Mouse (Mus musculus): ENCODE measurements around the gene Slc4a1ap. TPM values are rescaled to one million over a fixed set of nuclear protein-coding genes. Genes with fewer than 3 reads are reported as not detected.
"Not testable (repeated sequence)": the region's sequence is repeated elsewhere in the genome, so short reads cannot be mapped to it uniquely, and the experiment has no call there.

The Slc4a1ap gene
- total and polyA plus RNA-seq, 3 experiments: 25.7 to 41.1 (median 27.9) TPM

GRCm38 (mm10) chr5:31588016-31588415 is 61.2 kb downstream of the Slc4a1ap start:
- Histone ChIP-seq H3K4me1 (ENCODE audit: control insufficient read depth in 1 of 2, insufficient read depth in 2 of 2) (no peaks in the 10 kb centered on the region), H3K4me3 (replicated peaks in 1 of 3; ENCODE audit: low read depth in 2 of 3, low read length in 2 of 3, poor library complexity in 1 of 3) (no peak overlapping the region), H3K9me3 (replicated peaks; ENCODE audit: low read length) (peaks cover 12% of the 10 kb centered on the region), H3K9ac (ENCODE audit: insufficient read depth, low read depth) (no peak overlapping the region), H3K36me3 (replicated peaks in 1 of 2; ENCODE audit: control insufficient read depth in 1 of 2, insufficient read depth in 1 of 2, low read length in 1 of 2) (no peaks in the 10 kb centered on the region), H3K27ac (ENCODE audit: insufficient read depth, low read depth) (no peak overlapping the region), H3K79me2 (replicated peaks; ENCODE audit: control insufficient read depth, extremely low read depth, insufficient read depth, poor library complexity, severe bottlenecking) (no peaks in the 10 kb centered on the region), H3K27me3 (replicated peaks) (no peaks in the 10 kb centered on the region), H3K4me2 (ENCODE audit: insufficient read depth, low read depth, poor library complexity, severe bottlenecking) (no peak overlapping the region)
- dilution Hi-C loops (cut with MboI; ENCODE audit: extremely low pct_ligation_motif_present, extremely low pct_unique_long_range_greater_than_20kb, low sequenced_read_pairs): no loop called here
- DNase-seq (ENCODE audit: extremely low read depth): no peak
- TF ChIP-seq MAFK (IDR thresholded peaks at IDR 0.05; ENCODE audit: insufficient replicate concordance, low read length): no peak
- TF ChIP-seq MAZ (IDR thresholded peaks at IDR 0.05; ENCODE audit: low read depth, low read length): no peak
- TF ChIP-seq ZNF384 (IDR thresholded peaks at IDR 0.05; ENCODE audit: low read depth, low read length): no peak
- TF ChIP-seq JUND (conservative IDR thresholded peaks at IDR 0.05; ENCODE audit: low read depth, low read length): no peak
- in situ Hi-C loops (cut with MboI; ENCODE audit: low pct_ligation_motif_present, low pct_unique_long_range_greater_than_20kb, low sequenced_read_pairs): no loop called here

GRCm38 (mm10) chr5:31588672-31589071 is 61.9 kb downstream of the Slc4a1ap start:
- H3K27me3 ChIP-seq (replicated peaks); H3K4me2 ChIP-seq (ENCODE audit: insufficient read depth, low read depth, poor library complexity, severe bottlenecking); H3K79me2 ChIP-seq (replicated peaks; ENCODE audit: control insufficient read depth, extremely low read depth, insufficient read depth, poor library complexity, severe bottlenecking); DNase-seq (ENCODE audit: extremely low read depth); H3K4me3 ChIP-seq (replicated peaks in 1 of 3; ENCODE audit: low read depth in 2 of 3, low read length in 2 of 3, poor library complexity in 1 of 3); in situ Hi-C loops (cut with MboI; ENCODE audit: low pct_ligation_motif_present, low pct_unique_long_range_greater_than_20kb, low sequenced_read_pairs); H3K9ac ChIP-seq (ENCODE audit: insufficient read depth, low read depth); dilution Hi-C loops (cut with MboI; ENCODE audit: extremely low pct_ligation_motif_present, extremely low pct_unique_long_range_greater_than_20kb, low sequenced_read_pairs); H3K27ac ChIP-seq (ENCODE audit: insufficient read depth, low read depth); H3K4me1 ChIP-seq (ENCODE audit: control insufficient read depth in 1 of 2, insufficient read depth in 2 of 2); H3K36me3 ChIP-seq (replicated peaks in 1 of 2; ENCODE audit: control insufficient read depth in 1 of 2, insufficient read depth in 1 of 2, low read length in 1 of 2): not testable (repeated sequence)
- peaks cover 12% of the 10 kb centered on the region for H3K9me3 ChIP-seq (replicated peaks; ENCODE audit: low read length)
- TF ChIP-seq RAD21 (IDR thresholded peaks at IDR 0.05; ENCODE audit: low read depth, low read length): peak; percentile 23
- TF ChIP-seq CTCF (conservative IDR thresholded peaks at IDR 0.05 in 1 of 2, IDR thresholded peaks at IDR 0.05 in 1 of 2; ENCODE audit: low read depth in 2 of 2, low read length in 2 of 2): peak in 1 of 2 experiments; percentile 40; a peak in 2 of 4 replicates

- H3K27me3 ChIP-seq (replicated peaks): no peaks in the 10 kb centered on the region
- no peaks in the 10 kb centered on the region for H3K79me2 ChIP-seq (replicated peaks; ENCODE audit: control insufficient read depth, extremely low read depth, insufficient read depth, poor library complexity, severe bottlenecking)
- H3K4me2 ChIP-seq (ENCODE audit: insufficient read depth, low read depth, poor library complexity, severe bottlenecking): no peak overlapping the region
- H3K9me3 ChIP-seq (replicated peaks; ENCODE audit: low read length): peaks cover 5% of the 10 kb centered on the region
- H3K4me3 ChIP-seq (replicated peaks in 1 of 3; ENCODE audit: low read depth in 2 of 3, low read length in 2 of 3, poor library complexity in 1 of 3): no peak overlapping the region
- no peak overlapping the region for H3K27ac ChIP-seq (ENCODE audit: insufficient read depth, low read depth)
- H3K36me3 ChIP-seq (replicated peaks in 1 of 2; ENCODE audit: control insufficient read depth in 1 of 2, insufficient read depth in 1 of 2, low read length in 1 of 2): no peaks in the 10 kb centered on the region
- no peak overlapping the region for H3K9ac ChIP-seq (ENCODE audit: insufficient read depth, low read depth)
- dilution Hi-C loops (cut with MboI; ENCODE audit: extremely low pct_ligation_motif_present, extremely low pct_unique_long_range_greater_than_20kb, low sequenced_read_pairs): no loop called here
- no peaks in the 10 kb centered on the region for H3K4me1 ChIP-seq (ENCODE audit: control insufficient read depth in 1 of 2, insufficient read depth in 2 of 2)
- no peak for DNase-seq (ENCODE audit: extremely low read depth)
- TF ChIP-seq MXI1 (IDR thresholded peaks at IDR 0.05; ENCODE audit: low read depth, low read length): no peak
- no peak for TF ChIP-seq UBTF (IDR thresholded peaks at IDR 0.05; ENCODE audit: low read depth, low read length)
- no peak for TF ChIP-seq IRF4 (IDR thresholded peaks at IDR 0.05; ENCODE audit: low read depth, low read length)
- TF ChIP-seq MAX (IDR thresholded peaks at IDR 0.05; ENCODE audit: low read length): no peak
- no peak for TF ChIP-seq HCFC1 (IDR thresholded peaks at IDR 0.05; ENCODE audit: low read depth, low read length)
- TF ChIP-seq POLR2A (IDR thresholded peaks at IDR 0.05; ENCODE audit: low read depth, low read length): no peak
- TF ChIP-seq KAT2A (IDR thresholded peaks at IDR 0.05; ENCODE audit: insufficient replicate concordance, low read length): no peak
- in situ Hi-C loops (cut with MboI; ENCODE audit: low pct_ligation_motif_present, low pct_unique_long_range_greater_than_20kb, low sequenced_read_pairs): loop anchor here (10.0 kb wide), 1 partner anchor 605 kb away; no protein-coding TSS in a partner anchor
Observed at GRCm38 (mm10) chr5:31589711-31590319, 63.0 kb downstream of the Slc4a1ap start.
